Mouse (Mus musculus): ENCODE measurements around the gene Camk1d. TPM values are rescaled to one million over a fixed set of nuclear protein-coding genes. Genes with fewer than 3 reads are reported as not detected.
"Not testable (repeated sequence)": the region's sequence is repeated elsewhere in the genome, so short reads cannot be mapped to it uniquely, and the experiment has no call there.

Gene Camk1d
- polyA plus RNA-seq, 1 experiment from 2014 or later = 3.8 TPM

DNA sequence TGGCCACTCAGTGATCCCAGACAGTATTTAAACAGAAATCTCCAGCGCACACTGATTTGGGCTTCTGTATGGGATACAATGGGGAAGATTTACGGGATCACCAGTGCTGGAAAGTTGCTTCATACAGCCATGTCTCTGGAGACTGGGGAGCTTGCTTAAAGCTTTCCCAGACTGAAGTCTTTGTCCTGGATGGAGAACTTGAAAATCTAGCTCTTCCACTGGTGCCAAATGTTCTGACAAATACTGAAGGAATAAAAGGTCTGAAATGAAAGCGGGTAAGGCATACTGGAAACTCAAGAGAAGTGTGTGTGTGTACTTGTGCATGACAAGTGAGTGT, 427.3 kb downstream of the Camk1d start:
- no peaks in the 10 kb centered on the region for H3K4me1 ChIP-seq (ENCODE audit: control insufficient read depth, insufficient read depth, low read length)
- 93% methylated on average over 3 of the region's 3 CpGs for WGBS
- H3K9me3 ChIP-seq (replicated peaks; ENCODE audit: control insufficient read depth, low read length) = no peaks in the 10 kb centered on the region
- no peak overlapping the region for H3K4me2 ChIP-seq (ENCODE audit: low read length)
- H3K9ac ChIP-seq (ENCODE audit: low read length) = no peak overlapping the region
- ATAC-seq = no peak
- no peak for DNase-seq (ENCODE audit: low spot score)
- H3K4me3 ChIP-seq (ENCODE audit: low read depth, low read length) = no peak overlapping the region
- no peaks in the 10 kb centered on the region for H3K36me3 ChIP-seq (ENCODE audit: control insufficient read depth, insufficient read depth, low read length)
- H3K27me3 ChIP-seq (replicated peaks; ENCODE audit: control insufficient read depth, insufficient read depth, low read length) = no peaks in the 10 kb centered on the region
- no peak overlapping the region for H3K27ac ChIP-seq (ENCODE audit: low read depth, low read length)

DNA sequence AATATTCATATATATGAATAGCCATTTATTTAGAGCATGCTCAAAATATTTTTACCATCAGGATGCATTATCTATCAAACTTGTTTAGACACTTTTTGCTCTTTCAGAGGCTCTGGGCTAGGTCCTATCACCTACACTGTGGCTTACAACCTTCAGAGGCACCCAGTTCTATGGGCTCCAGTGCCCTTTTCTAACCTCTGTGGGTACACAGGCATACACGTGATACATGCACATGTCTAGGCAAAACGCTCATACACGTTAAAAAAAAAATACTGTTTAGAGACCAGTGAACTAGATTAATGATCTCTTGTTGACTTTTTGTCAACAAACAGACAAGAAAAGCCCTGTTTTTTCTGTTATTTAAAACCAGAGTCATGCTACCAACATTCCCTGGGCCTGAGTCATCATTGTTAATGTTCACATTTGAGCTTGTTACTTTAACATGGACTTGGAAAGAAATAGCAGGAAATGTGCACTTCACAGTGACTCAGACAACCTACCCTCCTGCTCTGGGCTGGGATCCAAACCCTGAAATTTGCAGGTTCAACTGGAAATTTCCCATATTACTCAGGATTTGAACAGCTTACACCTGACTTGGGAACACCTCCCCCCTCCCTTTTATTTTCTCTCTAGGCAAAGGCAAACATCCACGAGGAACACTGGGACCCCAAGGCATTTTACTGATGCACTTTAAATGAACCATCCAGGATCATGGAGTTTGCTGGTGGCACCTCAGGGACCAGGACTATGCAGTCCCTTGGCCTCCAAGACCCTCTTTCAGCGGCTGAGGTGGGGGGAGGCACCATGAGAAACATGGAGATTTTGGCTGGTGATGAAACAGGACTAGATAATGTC, 427.9 kb downstream of the Camk1d start:
- no peak overlapping the region for H3K9ac ChIP-seq (ENCODE audit: low read length)
- no peak for DNase-seq (ENCODE audit: low spot score)
- no peak overlapping the region for H3K4me2 ChIP-seq (ENCODE audit: low read length)
- H3K4me1 ChIP-seq (ENCODE audit: control insufficient read depth, insufficient read depth, low read length) = no peaks in the 10 kb centered on the region
- no peaks in the 10 kb centered on the region for H3K27me3 ChIP-seq (replicated peaks; ENCODE audit: control insufficient read depth, insufficient read depth, low read length)
- no peaks in the 10 kb centered on the region for H3K9me3 ChIP-seq (replicated peaks; ENCODE audit: control insufficient read depth, low read length)
- no peak for ATAC-seq
- 85% methylated on average over 5 of the region's 5 CpGs for WGBS
- no peaks in the 10 kb centered on the region for H3K36me3 ChIP-seq (ENCODE audit: control insufficient read depth, insufficient read depth, low read length)
- no peak overlapping the region for H3K27ac ChIP-seq (ENCODE audit: low read depth, low read length)
- no peak overlapping the region for H3K4me3 ChIP-seq (ENCODE audit: low read depth, low read length)

DNA sequence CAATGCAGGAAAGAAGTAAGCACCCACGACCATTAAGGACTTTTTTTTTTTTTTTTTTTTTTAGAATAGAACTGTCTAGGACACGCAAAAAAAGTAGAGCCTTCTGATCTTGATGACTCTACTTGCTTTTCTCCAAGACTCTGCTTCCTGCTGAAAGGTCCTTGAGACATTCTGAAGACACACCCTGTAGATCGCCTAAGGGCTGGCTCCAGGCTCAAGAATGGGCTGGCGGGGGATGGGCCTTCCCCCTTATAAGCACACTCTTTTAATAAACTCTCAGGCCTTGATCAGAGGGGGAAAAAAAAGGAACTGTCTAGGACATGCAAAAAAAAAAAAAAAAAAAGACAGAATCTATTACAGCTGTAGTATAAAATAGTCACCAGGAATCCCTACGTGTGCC, 430.0 kb downstream of the Camk1d start:
- ATAC-seq (no peak), DNase-seq (ENCODE audit: low spot score) (no peak)
- Histone ChIP-seq H3K27me3 (replicated peaks; ENCODE audit: control insufficient read depth, insufficient read depth, low read length) (no peaks in the 10 kb centered on the region), H3K27ac (ENCODE audit: low read depth, low read length) (no peak overlapping the region), H3K9me3 (replicated peaks; ENCODE audit: control insufficient read depth, low read length) (no peaks in the 10 kb centered on the region), H3K4me3 (ENCODE audit: low read depth, low read length) (no peak overlapping the region), H3K9ac (ENCODE audit: low read length) (no peak overlapping the region), H3K4me2 (ENCODE audit: low read length) (no peak overlapping the region), H3K36me3 (ENCODE audit: control insufficient read depth, insufficient read depth, low read length) (no peaks in the 10 kb centered on the region), H3K4me1 (ENCODE audit: control insufficient read depth, insufficient read depth, low read length) (no peaks in the 10 kb centered on the region)
- WGBS = 89% methylated on average over 5 of the region's 5 CpGs

DNA sequence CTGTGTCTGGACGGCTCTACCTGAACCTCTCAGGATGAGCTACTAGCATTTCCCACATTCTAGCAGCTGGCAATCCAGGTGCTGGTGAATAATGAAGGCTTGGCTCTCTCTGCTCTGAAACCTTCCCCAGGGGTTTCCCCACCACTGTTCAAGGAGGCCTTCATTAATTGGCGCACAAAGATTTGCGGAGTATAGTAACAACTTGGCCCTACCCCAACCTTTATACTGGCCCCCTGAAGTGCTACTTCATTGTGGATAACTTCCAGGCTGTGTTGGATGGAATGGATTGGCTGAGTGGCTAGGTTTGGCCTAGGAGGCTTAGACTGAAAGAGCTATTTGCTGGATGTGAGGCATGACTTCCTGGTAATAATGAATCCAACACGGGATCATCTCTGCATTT, 431.7 kb downstream of the Camk1d start:
- H3K36me3 ChIP-seq (ENCODE audit: control insufficient read depth, insufficient read depth, low read length) = no peaks in the 10 kb centered on the region
- no peak for DNase-seq (ENCODE audit: low spot score)

DNA sequence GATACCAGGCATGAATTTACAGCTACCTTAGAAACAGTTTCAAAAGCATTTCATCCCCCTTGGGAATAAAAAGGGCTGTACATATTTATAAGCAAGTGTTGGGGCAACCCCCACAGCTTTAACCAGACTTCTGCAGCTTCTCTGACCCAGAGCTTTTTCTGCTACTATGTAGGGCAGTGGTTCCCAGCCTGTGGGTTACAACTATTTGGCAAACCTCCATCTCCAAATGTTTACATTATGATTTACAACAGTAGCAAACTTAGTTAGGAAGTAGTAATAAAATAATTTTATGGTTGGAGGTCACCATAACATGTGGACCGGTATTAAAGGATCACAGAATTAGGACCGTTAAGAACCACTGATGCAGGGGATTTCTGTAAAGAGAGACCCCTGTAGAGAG, 446.3 kb downstream of the Camk1d start:
- Histone ChIP-seq H3K9me3 (replicated peaks; ENCODE audit: control insufficient read depth, low read length) (no peaks in the 10 kb centered on the region), H3K4me3 (ENCODE audit: low read depth, low read length) (no peak overlapping the region), H3K4me2 (ENCODE audit: low read length) (no peak overlapping the region), H3K4me1 (ENCODE audit: control insufficient read depth, insufficient read depth, low read length) (no peaks in the 10 kb centered on the region), H3K9ac (ENCODE audit: low read length) (no peak overlapping the region), H3K27me3 (replicated peaks; ENCODE audit: control insufficient read depth, insufficient read depth, low read length) (no peaks in the 10 kb centered on the region), H3K36me3 (ENCODE audit: control insufficient read depth, insufficient read depth, low read length) (no peaks in the 10 kb centered on the region), H3K27ac (ENCODE audit: low read depth, low read length) (no peak overlapping the region)
- 94% methylated on average over 2 of the region's 2 CpGs for WGBS
- no peak for ATAC-seq
- no peak for DNase-seq (ENCODE audit: low spot score)

More for the DNA sequence above, 431.7 kb downstream of the Camk1d start:
- Histone ChIP-seq H3K9me3 (replicated peaks; ENCODE audit: control insufficient read depth, low read length) (no peaks in the 10 kb centered on the region), H3K4me3 (ENCODE audit: low read depth, low read length) (no peak overlapping the region), H3K27ac (ENCODE audit: low read depth, low read length) (no peak overlapping the region), H3K4me2 (ENCODE audit: low read length) (no peak overlapping the region), H3K4me1 (ENCODE audit: control insufficient read depth, insufficient read depth, low read length) (no peaks in the 10 kb centered on the region), H3K9ac (ENCODE audit: low read length) (no peak overlapping the region), H3K27me3 (replicated peaks; ENCODE audit: control insufficient read depth, insufficient read depth, low read length) (no peaks in the 10 kb centered on the region)
- ATAC-seq = no peak
- WGBS = 68% methylated on average over 4 of the region's 4 CpGs

DNA sequence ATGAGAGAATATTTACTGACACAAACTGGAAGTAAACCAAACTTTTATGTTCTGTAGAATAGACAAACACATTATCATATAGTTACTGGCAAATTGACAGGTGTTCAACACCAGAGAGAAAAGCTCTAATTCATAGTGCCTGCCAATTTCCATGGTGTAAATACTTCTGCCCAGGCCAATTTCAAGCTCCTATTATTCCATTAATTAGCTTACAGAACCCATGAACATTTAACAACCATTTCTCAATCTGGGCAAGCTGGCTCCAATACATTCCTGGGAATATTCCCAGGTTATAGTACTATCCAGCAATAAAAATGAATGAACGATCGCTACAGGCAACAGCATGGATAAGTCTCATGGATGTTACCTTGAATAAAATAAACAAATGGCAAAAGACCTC, 452.0 kb downstream of the Camk1d start:
- Histone ChIP-seq H3K4me1 (ENCODE audit: control insufficient read depth, insufficient read depth, low read length) (peaks cover 3% of the 10 kb centered on the region; the same call in 1 of the 2 replicates), H3K27ac (ENCODE audit: low read depth, low read length) (no peak overlapping the region), H3K36me3 (ENCODE audit: control insufficient read depth, insufficient read depth, low read length) (no peaks in the 10 kb centered on the region), H3K27me3 (replicated peaks; ENCODE audit: control insufficient read depth, insufficient read depth, low read length) (no peaks in the 10 kb centered on the region), H3K9me3 (replicated peaks; ENCODE audit: control insufficient read depth, low read length) (no peaks in the 10 kb centered on the region), H3K9ac (ENCODE audit: low read length) (no peak overlapping the region), H3K4me3 (ENCODE audit: low read depth, low read length) (no peak overlapping the region), H3K4me2 (ENCODE audit: low read length) (no peak overlapping the region)
- ATAC-seq = peak; percentile 72; the same call in 1 of the 2 replicates
- peak; percentile 91 for DNase-seq (ENCODE audit: low spot score)
- WGBS = 41% methylated on average over 2 of the region's 2 CpGs

DNA sequence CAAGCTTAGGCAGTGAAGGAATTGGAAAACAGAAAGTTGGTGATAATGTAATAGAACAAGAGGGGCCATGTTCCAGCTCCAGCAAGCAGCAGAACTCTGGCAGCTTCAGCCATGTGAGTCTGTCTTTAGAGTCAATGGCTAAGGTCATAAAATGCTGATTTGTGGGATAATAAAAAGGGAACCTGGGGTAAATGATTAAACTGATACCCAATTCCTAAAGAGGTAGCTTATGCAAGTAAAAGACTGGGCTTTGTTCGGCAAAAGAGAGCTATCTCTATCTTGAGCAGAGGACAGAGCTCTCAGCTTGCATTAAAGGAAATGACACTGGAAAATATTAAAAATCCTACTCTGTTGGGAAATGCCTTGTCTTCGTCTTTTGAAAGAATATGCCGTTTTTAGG, 456.1 kb downstream of the Camk1d start:
- no peak for ATAC-seq
- Histone ChIP-seq H3K27me3 (replicated peaks; ENCODE audit: control insufficient read depth, insufficient read depth, low read length) (no peaks in the 10 kb centered on the region), H3K4me3 (ENCODE audit: low read depth, low read length) (no peak overlapping the region), H3K9ac (ENCODE audit: low read length) (no peak overlapping the region), H3K4me1 (ENCODE audit: control insufficient read depth, insufficient read depth, low read length) (peaks cover 3% of the 10 kb centered on the region; the same call in 1 of the 2 replicates), H3K36me3 (ENCODE audit: control insufficient read depth, insufficient read depth, low read length) (no peaks in the 10 kb centered on the region), H3K9me3 (replicated peaks; ENCODE audit: control insufficient read depth, low read length) (no peaks in the 10 kb centered on the region), H3K4me2 (ENCODE audit: low read length) (no peak overlapping the region), H3K27ac (ENCODE audit: low read depth, low read length) (no peak overlapping the region)
- WGBS = 97% methylated on average over 3 of the region's 3 CpGs
- DNase-seq (ENCODE audit: low spot score) = no peak

DNA sequence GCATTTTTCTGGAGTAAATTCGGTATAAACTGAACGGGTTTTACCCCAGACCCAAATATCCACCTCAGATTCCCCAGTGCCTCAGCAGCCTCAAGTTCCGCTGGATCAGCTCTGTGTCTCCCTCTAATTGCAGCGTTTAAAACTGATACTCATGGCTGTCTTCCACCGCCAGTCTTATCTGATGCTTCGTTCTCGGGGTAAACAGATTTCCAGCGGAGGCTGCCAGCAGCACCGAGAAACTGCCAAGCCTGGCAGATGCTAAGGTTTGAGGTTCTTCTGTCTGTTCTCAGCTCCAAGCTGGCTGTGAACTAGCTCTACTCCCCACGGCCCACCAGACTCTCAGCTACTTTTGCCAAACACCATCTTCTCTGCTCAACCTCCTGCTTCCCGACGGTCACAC, 464.3 kb downstream of the Camk1d start:
- peak; percentile 87 for DNase-seq (ENCODE audit: low spot score)

DNA sequence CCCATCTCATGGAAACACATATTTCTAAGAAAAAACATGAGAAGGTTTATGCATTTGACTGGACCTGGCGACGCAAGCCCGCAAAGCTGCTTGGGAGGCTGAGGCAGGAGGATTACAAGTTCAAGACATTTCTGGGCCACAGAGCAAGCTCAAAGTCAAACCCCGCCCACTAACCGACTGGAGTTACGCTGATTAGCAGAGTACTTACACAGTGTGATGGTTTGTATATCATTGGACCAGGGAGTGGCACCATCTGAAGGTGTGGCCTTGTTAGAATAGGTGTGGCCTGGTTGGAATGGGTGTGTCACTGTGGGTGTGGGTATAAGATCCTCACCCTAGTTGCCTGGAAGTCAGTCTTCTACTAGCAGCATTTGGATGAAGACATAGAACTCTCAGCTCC, 465.1 kb downstream of the Camk1d start:
- ATAC-seq; H3K4me3 ChIP-seq (ENCODE audit: low read depth, low read length); H3K4me2 ChIP-seq (ENCODE audit: low read length); H3K36me3 ChIP-seq (ENCODE audit: control insufficient read depth, insufficient read depth, low read length); H3K9me3 ChIP-seq (replicated peaks; ENCODE audit: control insufficient read depth, low read length); H3K9ac ChIP-seq (ENCODE audit: low read length); H3K4me1 ChIP-seq (ENCODE audit: control insufficient read depth, insufficient read depth, low read length); H3K27me3 ChIP-seq (replicated peaks; ENCODE audit: control insufficient read depth, insufficient read depth, low read length); DNase-seq (ENCODE audit: low spot score); H3K27ac ChIP-seq (ENCODE audit: low read depth, low read length): not testable (repeated sequence)
- 96% methylated on average over 6 of the region's 6 CpGs for WGBS

More for the DNA sequence above, 464.3 kb downstream of the Camk1d start:
- no peak overlapping the region for H3K9ac ChIP-seq (ENCODE audit: low read length)
- no peaks in the 10 kb centered on the region for H3K36me3 ChIP-seq (ENCODE audit: control insufficient read depth, insufficient read depth, low read length)
- H3K4me2 ChIP-seq (ENCODE audit: low read length) = no peak overlapping the region
- WGBS = 69% methylated on average over 12 of the region's 12 CpGs
- no peaks in the 10 kb centered on the region for H3K9me3 ChIP-seq (replicated peaks; ENCODE audit: control insufficient read depth, low read length)
- ATAC-seq = peak; percentile 78; the same call in 1 of the 2 replicates
- H3K4me3 ChIP-seq (ENCODE audit: low read depth, low read length) = no peak overlapping the region
- no peaks in the 10 kb centered on the region for H3K27me3 ChIP-seq (replicated peaks; ENCODE audit: control insufficient read depth, insufficient read depth, low read length)
- no peaks in the 10 kb centered on the region for H3K4me1 ChIP-seq (ENCODE audit: control insufficient read depth, insufficient read depth, low read length)
- H3K27ac ChIP-seq (ENCODE audit: low read depth, low read length) = peak overlapping the region; percentile 39; the same call in 1 of the 2 replicates

Measured in forebrain, embryonic 14.5 days (tissue).